Mouse (Mus musculus) heart, embryonic 10.5 days (tissue): Measurements from ENCODE around the gene Padi1. TPM values are rescaled to one million over a fixed set of nuclear protein-coding genes. Genes with fewer than 3 reads are reported as not detected.

Experiments used
- DNase-seq: peaks from one replicate; pipeline ENCODE4 v3.0.0-alpha.2; 2017; ENCODE audit warnings: low spot score
- H3K27ac ChIP-seq: fragments of 300-500 bp; sonication (generic); 2 replicates; pipeline ENCODE4 v1.5.1; 2016; ENCODE audit warnings: mild to moderate bottlenecking
- H3K27me3 ChIP-seq: fragments of 300-500 bp; sonication (generic); 2 replicates; pipeline ENCODE4 v1.6.1; 2016; ENCODE audit warnings: mild to moderate bottlenecking; ENCODE audit not compliant: poor library complexity, insufficient read depth, severe bottlenecking
- H3K36me3 ChIP-seq: fragments of 300-500 bp; sonication (generic); 2 replicates; pipeline ENCODE4 v1.6.1; 2016; ENCODE audit warnings: mild to moderate bottlenecking, moderate library complexity
- H3K4me1 ChIP-seq: fragments of 300-500 bp; sonication (generic); 2 replicates; pipeline ENCODE4 v1.6.1; 2016; ENCODE audit warnings: mild to moderate bottlenecking
- H3K4me3 ChIP-seq: fragments of 300-500 bp; sonication (generic); 2 replicates; pipeline ENCODE4 v1.5.1; 2016; ENCODE audit warnings: mild to moderate bottlenecking, moderate library complexity
- H3K9me3 ChIP-seq: fragments of 300-500 bp; sonication (generic); 2 replicates; pipeline ENCODE4 v1.6.1; 2016; ENCODE audit warnings: mild to moderate bottlenecking, moderate library complexity
- WGBS: fragments of 180-500 bp; shearing (Covaris S2); methylation state at CpG from one replicate; pipeline ENCODE4 v1.1.7; 2016; 5-methylcytosine and 5-hydroxymethylcytosine counted together
- polyA plus RNA-seq: library from polyadenylated mRNA; unstranded; fragments of >200 nt; fragmentation: Nextera tagmentation; extraction: Ambion mirVana; gene quantifications from 2 replicates; pipeline ENCODE4 v1.2.1, GENCODE M21; 2016

The Padi1 gene
- polyA plus RNA-seq = 0.16 TPM in 2 replicates

DNA sequence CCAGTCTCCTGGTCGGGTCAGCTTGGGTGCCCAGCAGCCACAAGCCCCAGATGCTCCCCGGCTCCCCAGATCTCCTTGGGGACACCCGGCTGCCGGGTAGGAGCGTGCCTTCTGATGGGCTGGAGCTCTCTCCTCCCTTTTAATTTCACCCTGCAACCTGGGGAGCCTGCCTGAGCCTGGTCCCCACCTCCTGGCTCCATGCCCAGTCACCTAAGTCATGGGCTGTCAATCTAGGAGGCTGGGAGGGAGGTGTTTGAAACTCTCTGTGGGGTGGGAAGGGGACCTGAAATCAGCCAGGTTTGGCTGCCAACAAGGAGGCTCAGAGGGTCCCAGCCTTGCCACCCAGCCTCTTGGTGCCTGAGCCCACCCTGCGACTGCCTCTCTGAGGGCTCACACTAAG lies at the start of gene Padi1:
TSS of gene Padi1 (minus strand) at position 113 of the 400 bp plus-strand sequence.
- no peak for DNase-seq
- Histone ChIP-seq H3K36me3 (no peaks in the 10 kb centered on the region), H3K27ac (no peak within 1 kb of the TSS), H3K4me3 (no peak within 1 kb of the TSS), H3K9me3 (no peaks in the 10 kb centered on the region), H3K27me3 (peaks cover 39% of the 10 kb centered on the region), H3K4me1 (0 out of 2 replicates have a peak, but pooled peaks cover 5% of the 10 kb centered on the region)
- WGBS = 83% methylated on average over 6 of the region's 6 CpGs

GRCm38 (mm10) chr4:140892163-140892530 lies 46.6 kb upstream of the Padi1 start:
- Histone ChIP-seq H3K27me3 (no peaks in the 10 kb centered on the region), H3K4me1 (no peaks in the 10 kb centered on the region), H3K36me3 (no peaks in the 10 kb centered on the region), H3K27ac (no peak overlapping the region), H3K4me3 (no peak overlapping the region), H3K9me3 (no peaks in the 10 kb centered on the region)
- DNase-seq = peak; percentile 62
- WGBS = 58% methylated on average over 1 of the region's 1 CpGs

- 87% methylated on average over 14 of the region's 14 CpGs for WGBS
- Histone ChIP-seq H3K4me3 (no peak overlapping the region), H3K36me3 (no peaks in the 10 kb centered on the region), H3K27ac (no peak overlapping the region), H3K9me3 (no peaks in the 10 kb centered on the region), H3K27me3 (no peaks in the 10 kb centered on the region), H3K4me1 (no peaks in the 10 kb centered on the region)
- DNase-seq = peak; percentile 64
Observed at GRCm38 (mm10) chr4:140891525-140892162, 46.1 kb upstream of the Padi1 start.

- H3K9me3 ChIP-seq = peaks cover 3% of the 10 kb centered on the region; the same call in 1 of the 2 replicates
- no peak overlapping the region for H3K27ac ChIP-seq
Observed at GRCm38 (mm10) chr4:140883852-140884251, 38.3 kb upstream of the Padi1 start.

GRCm38 (mm10) chr4:140882981-140883380 lies 37.4 kb upstream of the Padi1 start:
- Histone ChIP-seq H3K27me3 (no peaks in the 10 kb centered on the region; the same call in 1 of the 2 replicates), H3K9me3 (peaks cover 3% of the 10 kb centered on the region; the same call in 1 of the 2 replicates), H3K4me1 (0 out of 2 replicates have a peak, but pooled peaks cover 4% of the 10 kb centered on the region), H3K4me3 (no peak overlapping the region), H3K36me3 (no peaks in the 10 kb centered on the region), H3K27ac (no peak overlapping the region)
- WGBS = 98% methylated on average over 3 of the region's 3 CpGs
- DNase-seq = peak; percentile 61

More at GRCm38 (mm10) chr4:140883852-140884251, 38.3 kb upstream of the Padi1 start:
- DNase-seq = peak; percentile 75
- Histone ChIP-seq H3K4me1 (0 out of 2 replicates have a peak, but pooled peaks cover 4% of the 10 kb centered on the region), H3K27me3 (no peaks in the 10 kb centered on the region), H3K4me3 (no peak overlapping the region), H3K36me3 (no peaks in the 10 kb centered on the region)
- 26% methylated on average over 4 of the region's 4 CpGs for WGBS

- Histone ChIP-seq H3K27ac (no peak overlapping the region), H3K4me1 (0 out of 2 replicates have a peak, but pooled peaks cover 4% of the 10 kb centered on the region), H3K27me3 (no peaks in the 10 kb centered on the region; the same call in 1 of the 2 replicates), H3K9me3 (peaks cover 3% of the 10 kb centered on the region; the same call in 1 of the 2 replicates), H3K36me3 (no peaks in the 10 kb centered on the region), H3K4me3 (no peak overlapping the region)
- WGBS = 59% methylated on average over 4 of the region's 4 CpGs
- DNase-seq = peak; percentile 55
Observed at GRCm38 (mm10) chr4:140882365-140882764, 36.8 kb upstream of the Padi1 start.

- 86% methylated on average over 13 of the region's 13 CpGs for WGBS
- Histone ChIP-seq H3K27ac (no peak overlapping the region), H3K36me3 (no peaks in the 10 kb centered on the region), H3K4me3 (no peak overlapping the region), H3K4me1 (0 out of 2 replicates have a peak, but pooled peaks cover 4% of the 10 kb centered on the region), H3K27me3 (peaks cover 3% of the 10 kb centered on the region; the same call in 1 of the 2 replicates), H3K9me3 (peaks cover 3% of the 10 kb centered on the region; the same call in 1 of the 2 replicates)
- peak; percentile 53 for DNase-seq
Observed at GRCm38 (mm10) chr4:140881771-140882170, 36.2 kb upstream of the Padi1 start.

- 84% methylated on average over 8 of the region's 8 CpGs for WGBS
- Histone ChIP-seq H3K27ac (no peak overlapping the region), H3K27me3 (peaks cover 8% of the 10 kb centered on the region; the same call in 1 of the 2 replicates), H3K9me3 (peaks cover 3% of the 10 kb centered on the region; the same call in 1 of the 2 replicates), H3K4me1 (0 out of 2 replicates have a peak, but pooled peaks cover 4% of the 10 kb centered on the region), H3K36me3 (no peaks in the 10 kb centered on the region), H3K4me3 (no peak overlapping the region)
- peak; percentile 72 for DNase-seq
Observed at GRCm38 (mm10) chr4:140881026-140881670, 35.6 kb upstream of the Padi1 start.

GRCm38 (mm10) chr4:140880207-140880606 lies 34.6 kb upstream of the Padi1 start:
- Histone ChIP-seq H3K36me3 (no peaks in the 10 kb centered on the region), H3K4me3 (no peak overlapping the region), H3K27ac (no peak overlapping the region), H3K9me3 (peaks cover 3% of the 10 kb centered on the region; the same call in 1 of the 2 replicates), H3K4me1 (no peaks in the 10 kb centered on the region), H3K27me3 (peaks cover 8% of the 10 kb centered on the region; the same call in 1 of the 2 replicates)
- WGBS = 80% methylated on average over 3 of the region's 3 CpGs
- DNase-seq = peak; percentile 54

DNA sequence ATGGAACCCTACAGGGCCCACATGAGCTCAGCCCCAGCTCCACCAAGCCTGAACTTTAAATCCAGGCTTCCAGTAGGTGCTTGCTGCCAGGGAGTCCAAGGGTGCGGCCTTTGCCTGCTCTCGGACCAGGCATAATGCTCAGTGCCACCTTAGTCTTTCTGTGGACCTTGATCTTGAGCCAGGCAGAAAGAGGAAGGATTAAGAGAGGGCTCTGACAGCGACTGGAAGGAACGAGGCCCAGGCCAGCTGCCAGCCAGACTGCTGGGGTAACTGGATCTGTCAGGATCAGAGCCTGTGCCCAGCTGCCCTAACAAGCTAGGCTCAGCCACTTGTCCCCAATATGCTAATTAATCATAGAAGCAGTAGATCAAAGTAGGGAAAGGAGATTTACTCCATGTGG lies 34.2 kb upstream of the Padi1 start:
- peak; percentile 69 for DNase-seq
- Histone ChIP-seq H3K4me3 (no peak overlapping the region), H3K27ac (no peak overlapping the region), H3K36me3 (no peaks in the 10 kb centered on the region), H3K27me3 (peaks cover 8% of the 10 kb centered on the region; the same call in 1 of the 2 replicates), H3K4me1 (no peaks in the 10 kb centered on the region), H3K9me3 (peaks cover 3% of the 10 kb centered on the region; the same call in 1 of the 2 replicates)
- 78% methylated on average over 4 of the region's 4 CpGs for WGBS

DNA sequence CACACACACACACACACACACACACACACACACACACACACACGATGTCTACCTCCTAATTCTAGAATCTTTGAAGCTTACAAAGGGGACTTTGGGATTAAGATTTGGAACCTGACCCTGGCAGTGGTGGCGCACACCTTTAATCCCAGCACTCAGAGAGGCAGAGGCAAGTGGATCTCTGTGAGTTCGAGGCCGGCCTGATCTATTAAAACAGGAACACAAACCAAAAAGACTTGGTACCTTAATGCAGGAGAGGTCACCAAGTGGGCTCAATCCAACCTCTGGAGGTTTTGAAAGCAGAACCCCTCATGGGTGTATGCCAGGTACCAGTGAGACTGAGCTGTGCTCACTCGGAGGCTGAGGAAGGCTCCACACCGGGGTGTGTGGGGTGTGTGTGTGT lies 33.5 kb upstream of the Padi1 start:
- Histone ChIP-seq H3K4me3 (no peak overlapping the region), H3K4me1 (no peaks in the 10 kb centered on the region), H3K36me3 (no peaks in the 10 kb centered on the region), H3K27me3 (peaks cover 8% of the 10 kb centered on the region; the same call in 1 of the 2 replicates), H3K27ac (no peak overlapping the region), H3K9me3 (peaks cover 3% of the 10 kb centered on the region; the same call in 1 of the 2 replicates)
- peak; percentile 66 for DNase-seq
- 87% methylated on average over 6 of the region's 6 CpGs for WGBS

DNA sequence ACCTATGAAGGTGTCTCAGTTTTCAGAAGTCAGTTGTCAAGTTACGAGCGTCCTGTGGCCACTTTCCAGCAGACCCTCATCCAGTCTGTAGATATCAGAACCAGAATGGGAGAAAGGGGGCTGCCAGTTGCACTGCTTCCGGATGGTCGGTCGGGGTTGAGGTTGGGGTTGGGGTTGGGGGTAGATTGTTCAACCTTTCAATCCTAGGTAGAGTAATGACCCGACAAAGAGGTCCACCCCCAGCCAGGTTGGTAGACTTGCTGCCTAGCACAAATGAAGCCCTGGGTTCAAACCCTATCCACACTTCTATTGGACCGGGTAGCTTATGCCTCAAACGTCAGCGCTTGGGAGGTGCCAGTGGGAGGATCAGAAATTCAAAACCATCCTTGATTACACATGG lies 33.1 kb upstream of the Padi1 start:
- no peak overlapping the region for H3K4me3 ChIP-seq

GRCm38 (mm10) chr4:140877441-140877840 lies 31.9 kb upstream of the Padi1 start:
- Histone ChIP-seq H3K9me3 (peaks cover 7% of the 10 kb centered on the region; the same call in 1 of the 2 replicates), H3K27me3 (peaks cover 8% of the 10 kb centered on the region; the same call in 1 of the 2 replicates), H3K4me3 (no peak overlapping the region), H3K27ac (no peak overlapping the region), H3K36me3 (no peaks in the 10 kb centered on the region), H3K4me1 (no peaks in the 10 kb centered on the region)
- DNase-seq = no peak
- WGBS = 70% methylated on average over 9 of the region's 9 CpGs

More for the DNA sequence above, 33.1 kb upstream of the Padi1 start:
- peaks cover 8% of the 10 kb centered on the region; the same call in 1 of the 2 replicates for H3K27me3 ChIP-seq
- H3K36me3 ChIP-seq = no peaks in the 10 kb centered on the region
- 92% methylated on average over 9 of the region's 9 CpGs for WGBS
- DNase-seq = peak; percentile 45
- H3K4me1 ChIP-seq = no peaks in the 10 kb centered on the region
- no peak overlapping the region for H3K27ac ChIP-seq
- peaks cover 3% of the 10 kb centered on the region; the same call in 1 of the 2 replicates for H3K9me3 ChIP-seq
